Mouse (Mus musculus) myocyte (in vitro differentiated cells): ENCODE measurements around the gene Cxcl13. TPM values are rescaled to one million over a fixed set of nuclear protein-coding genes. Genes with fewer than 3 reads are reported as not detected.

ENCODE experiments used
- H3K27me3 ChIP-seq: one replicate; pipeline ENCODE4 v1.6.1; 2011; ENCODE audit not compliant: control insufficient read depth, insufficient read depth, insufficient read length
- H3K36me3 ChIP-seq: one replicate; pipeline ENCODE4 v1.6.1; 2011; ENCODE audit not compliant: control insufficient read depth, insufficient read depth
- H3K4me2 ChIP-seq: one replicate; pipeline ENCODE4 v1.6.1; 2011; ENCODE audit warnings: low read depth, control low read depth
- H3K4me3 ChIP-seq: one replicate; pipeline ENCODE4 v1.5.1; 2011; ENCODE audit warnings: mild to moderate bottlenecking, control low read depth, moderate library complexity
- H3K79me2 ChIP-seq: one replicate; pipeline ENCODE4 v1.6.1; 2011; ENCODE audit not compliant: control insufficient read depth, insufficient read depth
- H3ac ChIP-seq: one replicate; pipeline ENCODE4 v1.6.1; 2011; ENCODE audit not compliant: control insufficient read depth, insufficient read length
- CEBPB ChIP-seq: IDR thresholded peaks from 2 replicates; pipeline ENCODE4 v1.6.1; 2011; ENCODE audit warnings: mild to moderate bottlenecking, moderate library complexity; ENCODE audit not compliant: poor library complexity, insufficient read depth, severe bottlenecking
- E2F4 ChIP-seq: IDR thresholded peaks from one replicate; pipeline ENCODE4 v1.6.1; 2011; ENCODE audit warnings: mild to moderate bottlenecking, control low read depth, moderate library complexity; ENCODE audit not compliant: insufficient read depth
- MAX ChIP-seq: IDR thresholded peaks from one replicate; pipeline ENCODE4 v1.6.1; 2011; ENCODE audit warnings: low read depth, mild to moderate bottlenecking, control low read depth
- MYOD1 ChIP-seq, 3 experiments: IDR thresholded peaks; one replicate each; pipeline ENCODE4 v1.6.1; 2011; ENCODE audit warnings: control low read depth in 2 of 3, low read depth in 2 of 3, mild to moderate bottlenecking in 2 of 3, moderate library complexity in 1 of 3; ENCODE audit not compliant: insufficient read length in 2 of 3, control insufficient read depth in 1 of 3
- MYOG ChIP-seq, 3 experiments: IDR thresholded peaks; one replicate each; pipeline ENCODE4 v1.6.1; 2011; ENCODE audit warnings: control low read depth in 2 of 3, low read depth in 2 of 3, mild to moderate bottlenecking in 2 of 3; ENCODE audit not compliant: insufficient read length in 2 of 3, control insufficient read depth in 1 of 3, insufficient read depth in 1 of 3
- POLR2A ChIP-seq: IDR thresholded peaks from one replicate; pipeline ENCODE4 v1.6.1; 2011; ENCODE audit warnings: low read depth, mild to moderate bottlenecking, control low read depth, moderate library complexity; ENCODE audit not compliant: insufficient read length
- POLR2AphosphoS2 ChIP-seq: IDR thresholded peaks from one replicate; pipeline ENCODE4 v1.6.1; 2011; ENCODE audit warnings: low read depth, control low read depth; ENCODE audit not compliant: insufficient read length
- REST ChIP-seq: IDR thresholded peaks from one replicate; pipeline ENCODE4 v1.6.1; 2011; ENCODE audit warnings: mild to moderate bottlenecking, control low read depth, moderate library complexity; ENCODE audit not compliant: insufficient read depth, insufficient read length
- SRF ChIP-seq: IDR thresholded peaks from one replicate; pipeline ENCODE4 v1.6.1; 2011; ENCODE audit warnings: low read depth; ENCODE audit not compliant: control insufficient read depth, insufficient read length
- TCF12 ChIP-seq: IDR thresholded peaks from one replicate; pipeline ENCODE4 v1.6.1; 2011; ENCODE audit warnings: mild to moderate bottlenecking, control low read depth; ENCODE audit not compliant: poor library complexity, insufficient read depth, severe bottlenecking
- TCF3 ChIP-seq: IDR thresholded peaks from one replicate; pipeline ENCODE4 v1.6.1; 2011; ENCODE audit warnings: low read depth, control low read depth; ENCODE audit not compliant: insufficient read length
- USF1 ChIP-seq: IDR thresholded peaks from one replicate; pipeline ENCODE4 v1.6.1; 2011; ENCODE audit warnings: low read depth, mild to moderate bottlenecking, control low read depth, moderate library complexity
- polyA plus RNA-seq: library from polyadenylated mRNA; unstranded; fragments of >200 nt; fragmentation: generic; extraction: Trizol; gene quantifications from one replicate; pipeline ENCODE4 v1.2.1, GENCODE M21; 2012; ENCODE audit warnings: missing spikeins

Cxcl13 gene
- polyA plus RNA-seq, 1 experiment, result 0.95 TPM

GRCm38 (mm10) chr5:95983797-95984486, 27.2 kb downstream of the Cxcl13 start:
- Histone ChIP-seq H3K79me2 (no peaks in the 10 kb centered on the region), H3ac (no peak overlapping the region), H3K4me2 (no peak overlapping the region), H3K4me3 (no peak overlapping the region), H3K36me3 (no peaks in the 10 kb centered on the region), H3K27me3 (no peaks in the 10 kb centered on the region)
- no peak for TF ChIP-seq MYOG (IDR thresholded peaks at IDR 0.05; ENCODE audit: control insufficient read depth in 1 of 3, insufficient read depth in 1 of 3, insufficient read length in 2 of 3, low read depth in 2 of 3)
- no peak for TF ChIP-seq REST
- no peak for TF ChIP-seq MYOD1 (IDR thresholded peaks at IDR 0.05; ENCODE audit: control insufficient read depth in 1 of 3, insufficient read length in 2 of 3, low read depth in 2 of 3)
- no peak for TF ChIP-seq TCF3
- no peak for TF ChIP-seq E2F4
- no peak for TF ChIP-seq POLR2A
- TF ChIP-seq POLR2AphosphoS2, result no peak
- no peak for TF ChIP-seq USF1
- TF ChIP-seq MAX, result no peak
- no peak for TF ChIP-seq TCF12
- no peak for TF ChIP-seq SRF
- no peak for TF ChIP-seq CEBPB

DNA sequence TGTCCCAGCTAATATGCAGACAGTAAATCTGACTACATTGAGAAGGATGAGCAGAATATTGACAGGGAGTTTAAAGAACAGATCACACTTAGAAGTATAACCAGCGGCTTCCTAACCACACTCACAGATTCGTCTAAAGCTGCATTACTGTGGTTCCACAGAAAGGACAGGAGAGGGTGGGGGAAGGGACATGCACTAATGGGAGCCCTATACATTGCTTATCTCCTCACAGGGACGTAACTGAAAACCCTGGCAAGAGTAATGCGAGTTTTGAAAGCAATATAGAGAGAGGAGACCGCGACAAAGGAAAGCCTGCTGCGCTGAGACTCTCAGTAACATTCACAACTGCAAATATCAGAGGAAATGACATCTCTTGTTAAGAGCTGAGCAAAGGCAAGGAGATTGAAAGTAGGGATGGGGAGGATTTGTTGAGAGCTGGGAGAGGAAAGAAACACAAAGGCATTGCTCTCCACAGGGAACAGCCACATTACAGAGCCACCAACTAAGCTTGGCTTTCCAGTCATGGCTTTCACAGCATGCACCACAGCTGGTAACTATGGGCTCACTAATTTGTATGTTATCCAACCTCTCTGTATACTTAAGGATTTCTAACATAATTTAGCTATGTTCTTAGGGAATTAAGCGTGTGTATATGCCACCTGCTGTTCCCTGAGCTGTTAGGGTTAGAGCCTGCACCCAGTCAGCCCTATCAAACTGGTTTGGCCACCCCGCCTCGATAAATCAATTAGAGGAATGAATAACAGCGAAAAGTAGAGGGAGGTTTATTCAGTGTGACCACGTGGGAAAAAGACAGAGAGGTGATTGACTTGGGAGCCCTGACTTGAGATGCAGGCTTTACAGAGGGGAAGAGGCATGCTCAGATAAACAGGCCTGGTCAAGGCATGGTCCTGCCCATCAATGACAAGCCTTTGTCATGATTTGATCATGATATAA, 34.9 kb downstream of the Cxcl13 start:
- no peak for TF ChIP-seq MYOG (IDR thresholded peaks at IDR 0.05; ENCODE audit: control insufficient read depth in 1 of 3, insufficient read depth in 1 of 3, insufficient read length in 2 of 3, low read depth in 2 of 3)
- no peak for TF ChIP-seq E2F4
- no peak for TF ChIP-seq POLR2A
- no peak for TF ChIP-seq MAX
- TF ChIP-seq TCF12, result no peak
- no peak for TF ChIP-seq REST
- TF ChIP-seq MYOD1 (IDR thresholded peaks at IDR 0.05; ENCODE audit: control insufficient read depth in 1 of 3, insufficient read length in 2 of 3, low read depth in 2 of 3), result no peak
- no peak for TF ChIP-seq SRF
- no peak for TF ChIP-seq TCF3
- no peak for TF ChIP-seq CEBPB
- TF ChIP-seq USF1, result no peak
- TF ChIP-seq POLR2AphosphoS2, result no peak
- no peak overlapping the region for H3ac ChIP-seq
- H3K79me2 ChIP-seq, result no peaks in the 10 kb centered on the region
- H3K4me3 ChIP-seq, result no peak overlapping the region
- H3K36me3 ChIP-seq, result no peaks in the 10 kb centered on the region
- no peaks in the 10 kb centered on the region for H3K27me3 ChIP-seq
- H3K4me2 ChIP-seq, result no peak overlapping the region

- Histone ChIP-seq H3K36me3 (no peaks in the 10 kb centered on the region), H3K79me2 (no peaks in the 10 kb centered on the region)
Observed at GRCm38 (mm10) chr5:95997276-95997675, 40.5 kb downstream of the Cxcl13 start.

DNA sequence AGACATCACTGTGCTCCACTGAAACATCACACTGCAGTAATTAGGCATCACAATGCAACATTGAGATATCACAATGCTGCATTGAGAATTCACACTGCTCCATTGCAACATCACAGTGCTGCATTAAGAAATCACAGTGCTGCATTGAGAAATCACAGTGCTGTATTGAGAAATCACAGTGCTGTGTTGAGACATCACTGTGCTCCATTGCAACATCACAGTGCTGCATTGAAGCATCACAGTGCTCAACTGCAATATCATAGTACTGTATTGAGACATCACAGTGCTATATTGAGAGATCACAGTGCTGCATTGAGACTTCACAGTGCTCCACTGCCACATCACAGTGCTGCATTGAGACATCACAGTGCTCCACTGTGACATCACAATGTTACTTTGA, 46.6 kb downstream of the Cxcl13 start:
- Histone ChIP-seq H3ac (no peak overlapping the region), H3K79me2 (no peaks in the 10 kb centered on the region), H3K36me3 (no peaks in the 10 kb centered on the region), H3K27me3 (no peaks in the 10 kb centered on the region), H3K4me2 (no peak overlapping the region), H3K4me3 (no peak overlapping the region)
- TF ChIP-seq TCF3 (no peak), CEBPB (peak; percentile 61; the same call in 1 of the 2 replicates)

More at GRCm38 (mm10) chr5:95997276-95997675, 40.5 kb downstream of the Cxcl13 start:
- H3ac ChIP-seq, result no peak overlapping the region
- H3K4me3 ChIP-seq, result no peak overlapping the region
- no peak overlapping the region for H3K4me2 ChIP-seq
- no peaks in the 10 kb centered on the region for H3K27me3 ChIP-seq
- TF ChIP-seq MYOG (IDR thresholded peaks at IDR 0.05; ENCODE audit: control insufficient read depth in 1 of 3, insufficient read depth in 1 of 3, insufficient read length in 2 of 3, low read depth in 2 of 3) (no peak), TCF3 (no peak), CEBPB (no peak), POLR2A (no peak), TCF12 (no peak), MYOD1 (IDR thresholded peaks at IDR 0.05; ENCODE audit: control insufficient read depth in 1 of 3, insufficient read length in 2 of 3, low read depth in 2 of 3) (no peak), POLR2AphosphoS2 (no peak), REST (no peak), MAX (no peak), USF1 (no peak), SRF (no peak), E2F4 (no peak)
